Mouse (Mus musculus): ENCODE results near the gene Cdkn1a. TPM values are rescaled to one million over a fixed set of nuclear protein-coding genes. Genes with fewer than 3 reads are reported as not detected.

Cdkn1a gene
- polyA plus RNA-seq, 1 experiment = 2,069 TPM

DNA sequence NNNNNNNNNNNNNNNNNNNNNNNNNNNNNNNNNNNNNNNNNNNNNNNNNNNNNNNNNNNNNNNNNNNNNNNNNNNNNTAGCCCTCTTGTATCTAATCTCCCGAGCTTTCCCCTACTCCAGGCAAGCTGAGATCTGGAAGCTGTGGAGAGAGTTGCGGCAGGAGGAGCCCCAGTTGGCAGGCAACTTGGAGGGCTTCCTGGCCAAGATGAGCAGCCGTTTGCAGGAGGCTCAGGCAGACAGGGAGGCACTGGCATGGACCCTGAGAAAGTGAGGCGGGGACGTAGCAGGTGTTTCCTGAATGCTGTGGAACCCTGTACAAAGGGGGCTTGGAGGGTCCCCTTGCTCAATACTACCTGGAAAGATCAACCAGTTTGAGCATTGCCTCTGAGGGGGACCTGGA, 44.3 kb downstream of the Cdkn1a start:
- H3K4me3 ChIP-seq = no peak overlapping the region

DNA sequence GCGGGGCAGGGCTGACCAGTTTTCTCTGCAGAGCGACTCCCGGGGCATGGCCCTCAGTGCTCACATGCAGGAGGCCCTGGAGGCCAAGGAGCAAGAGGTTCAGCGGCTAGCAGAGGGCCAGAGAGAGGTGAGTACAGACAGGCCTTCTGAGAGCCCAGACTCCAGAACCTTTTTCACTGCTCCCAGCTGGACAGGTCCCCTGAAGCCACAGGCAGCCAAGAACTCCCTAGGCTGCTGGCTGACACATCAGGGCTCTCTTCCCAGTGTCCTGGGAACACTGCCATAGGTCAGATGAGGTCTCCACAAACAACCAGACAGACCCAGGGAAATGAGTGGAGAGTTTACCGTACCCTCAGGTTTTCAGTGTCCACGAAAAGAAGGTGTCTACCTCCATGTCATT, 45.5 kb downstream of the Cdkn1a start:
- Histone ChIP-seq H3K36me3 (ENCODE audit: control insufficient read depth, insufficient read depth) (no peaks in the 10 kb centered on the region), H3K79me2 (ENCODE audit: control insufficient read depth, insufficient read depth) (no peaks in the 10 kb centered on the region), H3K4me3 (no peak overlapping the region), H3ac (ENCODE audit: control insufficient read depth, insufficient read length) (no peak overlapping the region), H3K4me2 (ENCODE audit: low read depth) (peak overlapping the region; percentile 27), H3K27me3 (ENCODE audit: control insufficient read depth, insufficient read depth, insufficient read length) (no peaks in the 10 kb centered on the region)
- TF ChIP-seq POLR2A (IDR thresholded peaks at IDR 0.05; ENCODE audit: insufficient read length, low read depth) (no peak), REST (IDR thresholded peaks at IDR 0.05; ENCODE audit: insufficient read depth, insufficient read length) (no peak), MYOG (IDR thresholded peaks at IDR 0.05; ENCODE audit: control insufficient read depth in 1 of 3, insufficient read depth in 1 of 3, insufficient read length in 2 of 3, low read depth in 2 of 3) (no peak), MAX (IDR thresholded peaks at IDR 0.05; ENCODE audit: low read depth) (no peak), SRF (IDR thresholded peaks at IDR 0.05; ENCODE audit: control insufficient read depth, insufficient read length, low read depth) (no peak), TCF3 (IDR thresholded peaks at IDR 0.05; ENCODE audit: insufficient read length, low read depth) (no peak), USF1 (IDR thresholded peaks at IDR 0.05; ENCODE audit: low read depth) (no peak), MYOD1 (IDR thresholded peaks at IDR 0.05; ENCODE audit: control insufficient read depth in 1 of 3, insufficient read length in 2 of 3, low read depth in 2 of 3) (no peak), POLR2AphosphoS2 (IDR thresholded peaks at IDR 0.05; ENCODE audit: insufficient read length, low read depth) (no peak), E2F4 (IDR thresholded peaks at IDR 0.05; ENCODE audit: insufficient read depth) (no peak), TCF12 (IDR thresholded peaks at IDR 0.05; ENCODE audit: insufficient read depth, poor library complexity, severe bottlenecking) (no peak), CEBPB (IDR thresholded peaks at IDR 0.05; ENCODE audit: insufficient read depth, poor library complexity, severe bottlenecking) (no peak)

More for the DNA sequence above, 44.3 kb downstream of the Cdkn1a start:
- TF ChIP-seq MYOG (IDR thresholded peaks at IDR 0.05; ENCODE audit: control insufficient read depth in 1 of 3, insufficient read depth in 1 of 3, insufficient read length in 2 of 3, low read depth in 2 of 3) = no peak
- TF ChIP-seq TCF3 (IDR thresholded peaks at IDR 0.05; ENCODE audit: insufficient read length, low read depth) = no peak
- no peak for TF ChIP-seq MYOD1 (IDR thresholded peaks at IDR 0.05; ENCODE audit: control insufficient read depth in 1 of 3, insufficient read length in 2 of 3, low read depth in 2 of 3)
- TF ChIP-seq SRF (IDR thresholded peaks at IDR 0.05; ENCODE audit: control insufficient read depth, insufficient read length, low read depth) = no peak
- no peak for TF ChIP-seq E2F4 (IDR thresholded peaks at IDR 0.05; ENCODE audit: insufficient read depth)
- no peak for TF ChIP-seq POLR2AphosphoS2 (IDR thresholded peaks at IDR 0.05; ENCODE audit: insufficient read length, low read depth)
- no peak overlapping the region for H3ac ChIP-seq (ENCODE audit: control insufficient read depth, insufficient read length)
- H3K4me2 ChIP-seq (ENCODE audit: low read depth) = peak overlapping the region; percentile 49
- H3K36me3 ChIP-seq (ENCODE audit: control insufficient read depth, insufficient read depth) = no peaks in the 10 kb centered on the region
- H3K79me2 ChIP-seq (ENCODE audit: control insufficient read depth, insufficient read depth) = no peaks in the 10 kb centered on the region
- H3K27me3 ChIP-seq (ENCODE audit: control insufficient read depth, insufficient read depth, insufficient read length) = no peaks in the 10 kb centered on the region

DNA sequence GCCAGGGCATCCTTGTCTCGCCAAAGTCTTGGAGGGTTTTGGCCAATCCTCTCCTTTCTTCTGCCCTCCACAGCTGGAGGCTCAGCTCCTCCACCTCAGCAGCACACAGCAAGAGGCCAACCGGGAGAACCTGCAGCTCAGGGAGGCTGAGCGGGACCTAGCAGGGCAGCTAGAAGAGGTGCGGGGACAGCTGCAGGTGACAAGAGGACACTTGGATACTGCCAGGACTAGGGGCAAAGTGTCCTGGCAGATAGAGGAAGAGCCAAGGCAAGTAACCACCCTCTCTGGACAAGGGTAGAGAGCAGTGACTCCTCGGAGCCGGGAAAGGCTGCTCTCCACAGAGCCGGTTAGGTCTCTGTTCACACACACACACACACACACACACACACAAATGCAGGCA, 47.1 kb downstream of the Cdkn1a start:
- TF ChIP-seq REST (IDR thresholded peaks at IDR 0.05; ENCODE audit: insufficient read depth, insufficient read length) (no peak), SRF (IDR thresholded peaks at IDR 0.05; ENCODE audit: control insufficient read depth, insufficient read length, low read depth) (no peak), MYOG (IDR thresholded peaks at IDR 0.05; ENCODE audit: control insufficient read depth in 1 of 3, insufficient read depth in 1 of 3, insufficient read length in 2 of 3, low read depth in 2 of 3) (no peak), POLR2A (IDR thresholded peaks at IDR 0.05; ENCODE audit: insufficient read length, low read depth) (no peak), E2F4 (IDR thresholded peaks at IDR 0.05; ENCODE audit: insufficient read depth) (no peak)
- H3K79me2 ChIP-seq (ENCODE audit: control insufficient read depth, insufficient read depth) = no peaks in the 10 kb centered on the region
- no peak overlapping the region for H3K4me3 ChIP-seq
- H3K4me2 ChIP-seq (ENCODE audit: low read depth) = no peak overlapping the region
- no peaks in the 10 kb centered on the region for H3K36me3 ChIP-seq (ENCODE audit: control insufficient read depth, insufficient read depth)
- H3ac ChIP-seq (ENCODE audit: control insufficient read depth, insufficient read length) = no peak overlapping the region
- H3K27me3 ChIP-seq (ENCODE audit: control insufficient read depth, insufficient read depth, insufficient read length) = no peaks in the 10 kb centered on the region

DNA sequence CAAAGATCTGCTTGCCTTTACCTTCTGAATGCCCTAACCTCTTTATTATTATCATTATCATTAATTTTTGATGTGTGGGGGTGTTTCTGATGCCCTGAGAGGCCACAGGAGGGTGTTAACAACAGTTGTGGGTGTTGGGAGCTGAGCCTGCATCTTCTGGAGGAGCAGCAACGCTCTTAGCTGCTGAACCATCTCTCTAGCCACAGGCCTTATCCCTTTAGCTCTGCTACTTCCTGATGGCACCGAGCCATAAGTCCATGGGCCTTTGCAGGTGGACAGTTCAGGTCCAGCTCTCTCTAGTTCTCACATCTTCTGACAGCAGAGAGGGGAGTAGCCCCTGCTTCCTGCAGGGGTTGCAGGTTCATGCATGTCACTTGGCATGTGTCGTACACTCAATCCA, 50.8 kb downstream of the Cdkn1a start:
- Histone ChIP-seq H3ac (ENCODE audit: control insufficient read depth, insufficient read length) (no peak overlapping the region), H3K4me3 (no peak overlapping the region), H3K27me3 (ENCODE audit: control insufficient read depth, insufficient read depth, insufficient read length) (no peaks in the 10 kb centered on the region), H3K79me2 (ENCODE audit: control insufficient read depth, insufficient read depth) (no peaks in the 10 kb centered on the region), H3K36me3 (ENCODE audit: control insufficient read depth, insufficient read depth) (no peaks in the 10 kb centered on the region), H3K4me2 (ENCODE audit: low read depth) (no peak overlapping the region)
- TF ChIP-seq SRF (IDR thresholded peaks at IDR 0.05; ENCODE audit: control insufficient read depth, insufficient read length, low read depth) (no peak), E2F4 (IDR thresholded peaks at IDR 0.05; ENCODE audit: insufficient read depth) (no peak), CEBPB (IDR thresholded peaks at IDR 0.05; ENCODE audit: insufficient read depth, poor library complexity, severe bottlenecking) (no peak)

DNA sequence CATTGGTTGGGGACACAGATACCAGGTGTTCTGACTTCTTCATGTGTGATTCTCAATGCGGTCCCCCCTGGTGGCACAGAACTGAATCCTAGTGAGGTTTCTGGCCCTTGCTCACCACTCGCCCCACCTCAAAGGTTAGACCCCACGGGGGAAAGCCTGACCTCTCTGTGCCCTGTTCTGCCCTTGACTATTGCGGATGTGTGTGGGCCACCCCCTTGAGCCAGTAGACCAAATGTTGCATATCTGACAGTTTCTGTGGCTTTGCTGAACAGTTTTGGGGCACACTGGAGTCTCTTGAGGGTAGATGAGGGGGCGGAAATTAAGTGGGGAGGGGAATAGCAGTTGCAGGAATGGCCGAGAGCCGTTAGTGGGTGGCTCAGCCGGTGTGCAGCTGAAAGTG, 52.5 kb downstream of the Cdkn1a start:
- no peaks in the 10 kb centered on the region for H3K79me2 ChIP-seq (ENCODE audit: control insufficient read depth, insufficient read depth)
- H3K36me3 ChIP-seq (ENCODE audit: control insufficient read depth, insufficient read depth) = no peaks in the 10 kb centered on the region
- no peaks in the 10 kb centered on the region for H3K27me3 ChIP-seq (ENCODE audit: control insufficient read depth, insufficient read depth, insufficient read length)
- TF ChIP-seq USF1 (IDR thresholded peaks at IDR 0.05; ENCODE audit: low read depth) (no peak), TCF12 (IDR thresholded peaks at IDR 0.05; ENCODE audit: insufficient read depth, poor library complexity, severe bottlenecking) (no peak)
- H3ac ChIP-seq (ENCODE audit: control insufficient read depth, insufficient read length) = no peak overlapping the region
- no peak overlapping the region for H3K4me2 ChIP-seq (ENCODE audit: low read depth)
- no peak overlapping the region for H3K4me3 ChIP-seq

DNA sequence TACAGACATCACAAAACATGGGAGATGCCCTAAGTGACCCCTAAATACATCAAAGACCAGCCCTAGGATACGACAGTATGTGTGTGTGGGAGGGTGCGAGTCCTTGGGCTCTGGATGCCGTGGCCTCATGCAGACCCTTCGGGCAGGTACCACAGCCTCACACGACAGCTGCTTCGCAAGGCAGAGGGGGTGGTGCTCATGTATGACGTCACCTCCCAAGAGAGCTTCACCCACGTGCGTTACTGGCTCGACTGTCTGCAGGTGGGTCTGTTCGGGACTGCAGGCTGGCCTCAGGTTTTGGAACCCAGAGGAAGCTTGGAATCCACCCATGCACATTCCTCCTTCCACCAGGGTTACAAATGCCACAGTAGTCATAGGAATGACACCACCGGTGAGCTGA, 54.3 kb downstream of the Cdkn1a start:
- TF ChIP-seq USF1 (IDR thresholded peaks at IDR 0.05; ENCODE audit: low read depth) = no peak
- TF ChIP-seq POLR2A (IDR thresholded peaks at IDR 0.05; ENCODE audit: insufficient read length, low read depth) = no peak
- no peak for TF ChIP-seq TCF3 (IDR thresholded peaks at IDR 0.05; ENCODE audit: insufficient read length, low read depth)
- TF ChIP-seq MYOG (IDR thresholded peaks at IDR 0.05; ENCODE audit: control insufficient read depth in 1 of 3, insufficient read depth in 1 of 3, insufficient read length in 2 of 3, low read depth in 2 of 3) = peak in 2 of 3 experiments; percentile 36 to 78
- TF ChIP-seq MYOD1 (IDR thresholded peaks at IDR 0.05; ENCODE audit: control insufficient read depth in 1 of 3, insufficient read length in 2 of 3, low read depth in 2 of 3) = peak in 2 of 3 experiments; percentile 42 to 84
- TF ChIP-seq CEBPB (IDR thresholded peaks at IDR 0.05; ENCODE audit: insufficient read depth, poor library complexity, severe bottlenecking) = no peak
- Histone ChIP-seq H3ac (ENCODE audit: control insufficient read depth, insufficient read length) (no peak overlapping the region), H3K79me2 (ENCODE audit: control insufficient read depth, insufficient read depth) (no peaks in the 10 kb centered on the region), H3K4me2 (ENCODE audit: low read depth) (no peak overlapping the region), H3K4me3 (no peak overlapping the region), H3K36me3 (ENCODE audit: control insufficient read depth, insufficient read depth) (no peaks in the 10 kb centered on the region), H3K27me3 (ENCODE audit: control insufficient read depth, insufficient read depth, insufficient read length) (no peaks in the 10 kb centered on the region)
